Mouse (Mus musculus) liver, embryonic 14.5 days (tissue): ENCODE results near the gene Chpf.

Source experiments
- CTCF ChIP-seq: IDR thresholded peaks from 2 replicates; pipeline ENCODE4 v1.5.1; 2016; ENCODE audit warnings: antibody characterized with exemption, low read depth, control low read depth
- EP300 ChIP-seq: IDR thresholded peaks from 2 replicates; pipeline ENCODE4 v1.6.1; 2016; ENCODE audit warnings: antibody characterized with exemption, low read depth

DNA sequence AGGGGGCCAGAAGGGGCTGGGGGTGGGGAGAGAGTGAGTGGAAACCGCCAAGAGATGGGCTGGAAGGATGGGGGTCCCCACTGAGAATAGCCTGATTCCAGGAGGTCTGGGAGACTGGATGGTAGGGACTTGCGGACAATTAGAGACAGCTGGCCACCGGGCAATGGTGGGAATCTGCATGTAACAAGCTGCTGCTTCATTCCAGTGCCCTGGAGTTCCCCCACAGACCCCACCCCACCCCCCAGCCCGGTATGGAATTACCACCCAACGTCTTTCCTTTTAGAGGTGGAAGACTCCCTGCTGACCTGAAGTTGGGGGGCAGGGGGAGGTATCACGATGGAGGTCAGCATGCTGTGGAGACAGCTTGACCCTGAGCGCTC lies 31.1 kb downstream of the Chpf start:
- TF ChIP-seq CTCF (no peak), EP300 (no peak)
